Mouse (Mus musculus) c-Kit-positive CD71-positive TER-119-positive erythroid progenitor cells, embryonic 14.5 days (primary cell): ENCODE measurements around the gene Tec.
"Not testable (repeated sequence)": the region's sequence is repeated elsewhere in the genome, so short reads cannot be mapped to it uniquely, and the experiment has no call there.

Source experiments
- DNase-seq: peaks from one replicate; pipeline ENCODE4 v3.0.0-alpha.2; 2013; ENCODE audit warnings: low spot score

Tec gene

GRCm38 (mm10) chr5:72820651-72821050 lies 47.6 kb downstream of the Tec start:
- DNase-seq: no peak

- DNase-seq: no peak
Measured at GRCm38 (mm10) chr5:72820036-72820640, 48.1 kb downstream of the Tec start.

GRCm38 (mm10) chr5:72818513-72819180 lies 49.6 kb downstream of the Tec start:
- no peak for DNase-seq

- DNase-seq: no peak
Measured at GRCm38 (mm10) chr5:72817523-72818091, 50.7 kb downstream of the Tec start.

GRCm38 (mm10) chr5:72816960-72817359 lies 51.3 kb downstream of the Tec start:
- not testable (repeated sequence) for DNase-seq

GRCm38 (mm10) chr5:72816491-72816890 lies 51.8 kb downstream of the Tec start:
- DNase-seq: no peak

- no peak for DNase-seq
Measured at GRCm38 (mm10) chr5:72816046-72816445, 52.2 kb downstream of the Tec start.

GRCm38 (mm10) chr5:72815361-72815760 lies 52.9 kb downstream of the Tec start:
- DNase-seq: no peak

GRCm38 (mm10) chr5:72814072-72814471 lies 54.2 kb downstream of the Tec start:
- DNase-seq: no peak

- no peak for DNase-seq
Measured at GRCm38 (mm10) chr5:72812908-72813307, 55.4 kb downstream of the Tec start.

- no peak for DNase-seq
Measured at GRCm38 (mm10) chr5:72812328-72812727, 56.0 kb downstream of the Tec start.

GRCm38 (mm10) chr5:72811397-72811796 lies 56.9 kb downstream of the Tec start:
- DNase-seq: no peak

- no peak for DNase-seq
Measured at GRCm38 (mm10) chr5:72810990-72811389, 57.3 kb downstream of the Tec start.

- DNase-seq: no peak
Measured at GRCm38 (mm10) chr5:72809480-72809879, 58.8 kb downstream of the Tec start.

GRCm38 (mm10) chr5:72808456-72809111 lies 59.7 kb downstream of the Tec start:
- no peak for DNase-seq

GRCm38 (mm10) chr5:72802851-72803250 lies 65.4 kb downstream of the Tec start:
- no peak for DNase-seq

- DNase-seq: no peak
Measured at GRCm38 (mm10) chr5:72798563-72798962, 69.7 kb downstream of the Tec start.

GRCm38 (mm10) chr5:72796186-72796613 lies 72.1 kb downstream of the Tec start:
- DNase-seq: no peak

GRCm38 (mm10) chr5:72793309-72793850 lies 74.9 kb downstream of the Tec start:
- DNase-seq: no peak

GRCm38 (mm10) chr5:72791789-72792188 lies 76.5 kb downstream of the Tec start:
- no peak for DNase-seq

- no peak for DNase-seq
Measured at GRCm38 (mm10) chr5:72791386-72791785, 76.9 kb downstream of the Tec start.

- no peak for DNase-seq
Measured at GRCm38 (mm10) chr5:72785451-72785850, 82.8 kb downstream of the Tec start.

- DNase-seq: no peak
Measured at GRCm38 (mm10) chr5:72784719-72785118, 83.6 kb downstream of the Tec start.
